Comparison of ENCODE assay signal across 8 mouse cellular contexts in genomic region chr5:104571282-104571921, GRCm38 (mm10).
DNase-seq lines count a peak whose midpoint lies in the region; ATAC-seq and TF ChIP-seq lines count a peak whose summit lies in the region.
"Not testable (repeated sequence)": the region's sequence is repeated elsewhere in the genome, so short reads cannot be mapped to it uniquely, and the experiment has no call there.

No protein-coding gene starts in this region.

- TF ChIP-seq EP300 in liver, embryonic 14.5 days (IDR thresholded peaks at IDR 0.05; ENCODE audit: low read depth); stomach, postnatal 0 days (optimal IDR thresholded peaks at IDR 0.05): not testable (repeated sequence)

- peaks cover 32% of the 10 kb centered on the region for H3K9me3 ChIP-seq in forebrain, embryonic 10.5 days
- peaks cover 12% of the 10 kb centered on the region; the same call in 1 of the 2 replicates for H3K9me3 ChIP-seq in heart, embryonic 15.5 days (replicated peaks)
- not testable (repeated sequence) for H3K9me3 ChIP-seq in liver, embryonic 14.5 days (ENCODE audit: control insufficient read depth, low read length); neural tube, embryonic 11.5 days (ENCODE audit: control insufficient read depth, low read length); stomach, postnatal 0 days (ENCODE audit: control insufficient read depth, low read length)

- peak; percentile 99 for ATAC-seq in heart, embryonic 15.5 days (replicated peaks; ENCODE audit: insufficient number of reproducible peaks, insufficient read depth, low FRiP score, low read depth)
- peak; percentile 99 for ATAC-seq in liver, embryonic 14.5 days (ENCODE audit: insufficient read depth)
- peak; percentile 99 for ATAC-seq in neural tube, embryonic 11.5 days (ENCODE audit: insufficient read depth, low FRiP score, low TSS enrichment)
- ATAC-seq in stomach, postnatal 0 days (ENCODE audit: low FRiP score, low TSS enrichment) = peak; percentile 100

- H3K4me1 ChIP-seq in forebrain, embryonic 10.5 days; heart, embryonic 15.5 days (replicated peaks); liver, embryonic 14.5 days (replicated peaks; ENCODE audit: control insufficient read depth in 2 of 2, insufficient read depth in 2 of 2, low read length in 1 of 2); neural tube, embryonic 11.5 days (ENCODE audit: control insufficient read depth, insufficient read depth, low read length); stomach, postnatal 0 days (replicated peaks; ENCODE audit: control insufficient read depth, insufficient read depth): not testable (repeated sequence)

- H3K27me3 ChIP-seq in forebrain, embryonic 10.5 days (ENCODE audit: poor library complexity, severe bottlenecking); heart, embryonic 15.5 days; liver, embryonic 14.5 days (ENCODE audit: control insufficient read depth, insufficient read depth, low read length); neural tube, embryonic 11.5 days (ENCODE audit: control insufficient read depth, insufficient read depth, low read length); stomach, postnatal 0 days (ENCODE audit: control insufficient read depth, insufficient read depth, low read length): not testable (repeated sequence)

- H3K36me3 ChIP-seq in forebrain, embryonic 10.5 days (replicated peaks) = peaks cover 29% of the 10 kb centered on the region
- H3K36me3 ChIP-seq in heart, embryonic 15.5 days = peaks cover 11% of the 10 kb centered on the region
- not testable (repeated sequence) for H3K36me3 ChIP-seq in liver, embryonic 14.5 days (replicated peaks; ENCODE audit: control insufficient read depth, insufficient read depth, low read depth); neural tube, embryonic 11.5 days (ENCODE audit: control insufficient read depth, insufficient read depth, low read length); stomach, postnatal 0 days (ENCODE audit: control insufficient read depth, insufficient read depth, low read length)

- not testable (repeated sequence) for TF ChIP-seq CTCF in liver, embryonic 14.5 days (IDR thresholded peaks at IDR 0.05; ENCODE audit: low read depth); stomach, postnatal 0 days (IDR thresholded peaks at IDR 0.05; ENCODE audit: low read depth)

- peak overlapping the region; percentile 87 for H3K9ac ChIP-seq in heart, embryonic 15.5 days
- H3K9ac ChIP-seq in liver, embryonic 14.5 days (replicated peaks) = peak overlapping the region; percentile 74
- H3K9ac ChIP-seq in neural tube, embryonic 11.5 days (ENCODE audit: low read length) = peak overlapping the region; percentile 72
- peak overlapping the region; percentile 82 for H3K9ac ChIP-seq in stomach, postnatal 0 days (ENCODE audit: low read length)

- peak overlapping the region; percentile 91 for H3K27ac ChIP-seq in forebrain, embryonic 10.5 days
- peak overlapping the region; percentile 90 for H3K27ac ChIP-seq in heart, embryonic 15.5 days
- not testable (repeated sequence) for H3K27ac ChIP-seq in liver, embryonic 14.5 days; neural tube, embryonic 11.5 days (ENCODE audit: low read depth, low read length)
- H3K27ac ChIP-seq in stomach, postnatal 0 days (replicated peaks) = peak overlapping the region; percentile 91

- DNase-seq in CD8-positive naive resting alpha-beta T cell, adult 2 months (ENCODE audit: low read depth in 2 of 2, low spot score in 2 of 2) = peak; percentile 79 to 87
- peak; percentile 40 for DNase-seq in c-Kit-positive CD71-negative TER-119-negative erythroid progenitor cells, embryonic 14.5 days (ENCODE audit: low read depth)
- peak; percentile 78 for DNase-seq in forebrain, embryonic 10.5 days (ENCODE audit: extremely low spot score, low spot score)
- peak; percentile 88 for DNase-seq in kidney, postnatal 25 days
- peak; percentile 70 to 74 (median 72) for DNase-seq in liver, embryonic 14.5 days (ENCODE audit: low read depth in 3 of 3, low spot score in 3 of 3)
- DNase-seq in neural tube, embryonic 11.5 days (ENCODE audit: low spot score) = peak; percentile 76
- peak; percentile 77 for DNase-seq in stomach, postnatal 0 days (ENCODE audit: low spot score)

- WGBS in forebrain, embryonic 10.5 days = 3% methylated on average over 18 of the region's 19 CpGs
- WGBS in heart, embryonic 15.5 days = under 1% methylated on average over 18 of the region's 19 CpGs
- under 1% methylated on average over 18 of the region's 19 CpGs for WGBS in liver, embryonic 14.5 days (ENCODE audit: insufficient replicate concordance)
- WGBS in neural tube, embryonic 11.5 days = 3% methylated on average over 18 of the region's 19 CpGs
- WGBS in stomach, postnatal 0 days = 0% methylated on average over 18 of the region's 19 CpGs

- H3K4me3 ChIP-seq in forebrain, embryonic 10.5 days = peak overlapping the region; percentile 64
- H3K4me3 ChIP-seq in heart, embryonic 15.5 days = peak overlapping the region; percentile 80
- peak overlapping the region; percentile 69 to 80 for H3K4me3 ChIP-seq in liver, embryonic 14.5 days (ENCODE audit: insufficient read depth in 1 of 2, low read depth in 2 of 2, low read length in 2 of 2)
- H3K4me3 ChIP-seq in neural tube, embryonic 11.5 days (ENCODE audit: low read depth, low read length) = peak overlapping the region; percentile 47
- H3K4me3 ChIP-seq in stomach, postnatal 0 days (ENCODE audit: low read depth, low read length) = peak overlapping the region; percentile 54

- peak overlapping the region; percentile 59 for H3K4me2 ChIP-seq in heart, embryonic 15.5 days
- H3K4me2 ChIP-seq in liver, embryonic 14.5 days (ENCODE audit: low read depth) = peak overlapping the region; percentile 57
- peak overlapping the region; percentile 27 for H3K4me2 ChIP-seq in neural tube, embryonic 11.5 days (ENCODE audit: low read depth)
- peak overlapping the region; percentile 50 for H3K4me2 ChIP-seq in stomach, postnatal 0 days (replicated peaks; ENCODE audit: low read depth)
